In genomic region chr13:54420226-54420625, GRCm38 (mm10) we compare ENCODE assay signal across 16 mouse cellular contexts.
"Had no signal": no experiment of that assay in that cellular context is flagged by ENCODE, and none has a peak within 500 bp of the region (broad histone marks: within the 10 kb centered on the region; RNA-seq: fewer than 3 reads in every experiment).

No protein-coding gene starts in this region.

- H3K9me3 ChIP-seq: neural tube, embryonic 12.5 days; neural tube, embryonic 13.5 days; neural tube, embryonic 15.5 days; stomach, embryonic 15.5 days had no signal

- H3K4me3 ChIP-seq: neural tube, embryonic 12.5 days; neural tube, embryonic 13.5 days; neural tube, embryonic 15.5 days; stomach, embryonic 15.5 days had no signal

- DNase-seq: right cerebral cortex, adult 18-20 months; right cerebral cortex, postnatal 14 days; right cerebral cortex, postnatal 25 days; right cerebral cortex, postnatal 4 days; spleen, adult 18-20 months; thymus, adult 18-20 months; thymus, adult 2 months; thymus, postnatal 14 days; thymus, postnatal 25 days; thymus, postnatal 36 days; thymus, postnatal 4 days had no signal

- H3K36me3 ChIP-seq: neural tube, embryonic 12.5 days; neural tube, embryonic 13.5 days; neural tube, embryonic 15.5 days; stomach, embryonic 15.5 days had no signal

- H3K27ac ChIP-seq: neural tube, embryonic 12.5 days; neural tube, embryonic 13.5 days; neural tube, embryonic 15.5 days; stomach, embryonic 15.5 days; stomach, postnatal 0 days had no signal

- H3K27me3 ChIP-seq: neural tube, embryonic 12.5 days; neural tube, embryonic 13.5 days; neural tube, embryonic 15.5 days; stomach, embryonic 15.5 days had no signal
